Mouse (Mus musculus) CH12.LX (cell line): Measurements from ENCODE around the gene Agfg2.

Experiments used
- CHD2 ChIP-seq: IDR thresholded peaks from 2 replicates; pipeline ENCODE4 v1.6.1; 2011; ENCODE audit warnings: low read length, improper control_type of control experiment
- CTCF ChIP-seq, 2 experiments: IDR thresholded peaks in 1 of 2; conservative IDR thresholded peaks in 1 of 2; 2 replicates each; pipeline ENCODE4 v1.5.1; 2011 to 2012; ENCODE audit warnings: low read depth in 2 of 2, low read length in 2 of 2, improper control_type of control experiment in 1 of 2, inconsistent platforms in 1 of 2, mild to moderate bottlenecking in 1 of 2, moderate library complexity in 1 of 2
- MEF2A ChIP-seq: IDR thresholded peaks from 2 replicates; pipeline ENCODE4 v1.6.1; 2014; ENCODE audit warnings: low read depth, mild to moderate bottlenecking, inconsistent platforms, low read length, improper control_type of control experiment, borderline replicate concordance
- MYC ChIP-seq: IDR thresholded peaks from 2 replicates; pipeline ENCODE4 v1.6.1; 2011; ENCODE audit warnings: low read depth, mild to moderate bottlenecking, improper control_type of control experiment, low read length
- TCF12 ChIP-seq: IDR thresholded peaks from 2 replicates; pipeline ENCODE4 v1.6.1; 2014; ENCODE audit warnings: low read depth, mild to moderate bottlenecking, inconsistent platforms, low read length, improper control_type of control experiment
- UBTF ChIP-seq: IDR thresholded peaks from 2 replicates; pipeline ENCODE4 v1.6.1; 2012; ENCODE audit warnings: low read depth, mild to moderate bottlenecking, inconsistent platforms, low read length, improper control_type of control experiment, moderate library complexity
- USF1 ChIP-seq: IDR thresholded peaks from 2 replicates; pipeline ENCODE4 v1.6.1; 2014; ENCODE audit warnings: low read depth, mild to moderate bottlenecking, inconsistent platforms, low read length, improper control_type of control experiment
- USF2 ChIP-seq: conservative IDR thresholded peaks from 2 replicates; pipeline ENCODE4 v1.6.1; 2011; ENCODE audit warnings: low read depth, low read length, improper control_type of control experiment

GRCm38 (mm10) chr5:137615347-137615746 is 69.2 kb downstream of the Agfg2 start:
- TF ChIP-seq CTCF (conservative IDR thresholded peaks at IDR 0.05 in 1 of 2, IDR thresholded peaks at IDR 0.05 in 1 of 2; ENCODE audit: low read depth in 2 of 2, low read length in 2 of 2) (no peak), MYC (no peak), UBTF (no peak), CHD2 (no peak), USF2 (no peak), USF1 (no peak), TCF12 (no peak), MEF2A (no peak)
